Mouse (Mus musculus): ENCODE data around the gene Osbpl5. TPM values are rescaled to one million over a fixed set of nuclear protein-coding genes. Genes with fewer than 3 reads are reported as not detected.
"Not testable (repeated sequence)": the region's sequence is repeated elsewhere in the genome, so short reads cannot be mapped to it uniquely, and the experiment has no call there.

Osbpl5 gene
- polyA plus RNA-seq, 1 experiment: 23.1 TPM

DNA sequence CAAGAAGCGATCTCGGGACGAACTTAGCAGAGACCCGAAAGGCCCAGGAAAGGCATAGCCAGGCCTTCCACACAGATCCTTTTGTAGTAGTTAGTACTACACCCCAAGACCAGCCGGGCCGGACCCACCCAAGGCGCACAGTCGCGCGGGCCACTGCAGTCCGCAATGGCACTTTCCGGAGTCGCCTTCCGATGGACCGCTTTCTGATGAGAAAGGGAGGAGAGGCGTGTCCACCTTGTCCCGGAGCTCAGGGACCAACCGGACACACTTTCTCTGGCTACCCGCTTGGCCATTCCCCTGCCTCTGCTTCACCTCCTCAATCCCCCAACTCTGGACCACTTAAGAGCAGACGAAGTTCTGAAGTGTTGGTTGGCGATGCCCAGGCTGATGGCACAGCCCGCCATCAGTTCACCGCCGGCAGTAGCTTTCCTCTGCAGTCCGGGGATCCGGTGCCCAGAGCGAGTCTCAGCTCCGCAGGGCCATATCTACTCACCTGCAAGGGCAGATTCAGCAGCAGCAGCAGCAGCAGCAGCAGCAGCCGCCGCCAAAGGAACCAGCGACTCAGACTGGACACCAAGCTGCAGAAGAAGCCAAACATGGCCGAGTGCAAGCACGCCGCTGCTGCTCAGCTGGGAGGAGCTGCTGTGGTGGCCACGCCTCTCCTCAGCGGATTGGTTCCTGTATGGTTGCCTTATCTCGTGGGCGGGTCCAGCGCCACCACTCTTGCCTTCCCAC lies 107.6 kb downstream of the Osbpl5 start, which contains the start of gene Tnfrsf22:
Tnfrsf22 (minus strand) TSS at position 628 of the 735 bp plus-strand sequence.
- Histone ChIP-seq H3K36me3 (ENCODE audit: control insufficient read depth, insufficient read depth, low read length) (no peaks in the 10 kb centered on the region), H3K27me3 (ENCODE audit: control insufficient read depth, insufficient read depth, low read length) (no peaks in the 10 kb centered on the region), H3K27ac (ENCODE audit: insufficient read depth, low read depth, low read length) (no peak within 1 kb of the TSS), H3K4me3 (ENCODE audit: low read depth, low read length) (peak within 1 kb of the TSS; percentile 79), H3K4me1 (ENCODE audit: control insufficient read depth, insufficient read depth, insufficient read length, low read length) (0 out of 2 replicates have a peak, but pooled peaks cover 2% of the 10 kb centered on the region)
- TF ChIP-seq POLR2A (IDR thresholded peaks at IDR 0.05; ENCODE audit: low read depth, low read length) (no peak), CTCF (IDR thresholded peaks at IDR 0.05; ENCODE audit: extremely low read depth, insufficient read length, insufficient replicate concordance, low read depth, low read length) (no peak)
- 5% methylated on average over 39 of the region's 39 CpGs for WGBS

DNA sequence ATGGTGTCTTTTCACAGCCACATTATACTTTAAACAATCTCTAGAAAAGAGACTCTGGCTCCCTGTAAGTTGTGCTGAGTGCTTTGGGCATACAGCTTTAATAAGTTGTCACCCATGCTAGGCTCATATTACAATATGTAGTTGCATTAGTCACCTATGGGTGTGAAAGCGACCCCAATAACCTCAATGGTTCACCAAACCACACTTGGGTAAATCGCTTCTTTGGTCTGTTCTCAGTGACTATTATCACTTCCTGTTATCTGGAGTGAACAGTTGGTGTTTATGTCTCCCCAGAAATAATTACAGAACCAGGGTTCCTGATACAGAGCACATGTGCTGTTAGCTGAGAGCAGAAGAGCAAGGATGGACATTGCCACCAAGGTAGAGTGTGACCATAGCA lies 112.8 kb downstream of the Osbpl5 start:
- H3K4me3 ChIP-seq (ENCODE audit: low read depth, low read length); H3K27me3 ChIP-seq (ENCODE audit: control insufficient read depth, insufficient read depth, low read length); H3K27ac ChIP-seq (ENCODE audit: insufficient read depth, low read depth, low read length); H3K36me3 ChIP-seq (ENCODE audit: control insufficient read depth, insufficient read depth, low read length); H3K4me1 ChIP-seq (ENCODE audit: control insufficient read depth, insufficient read depth, insufficient read length, low read length): not testable (repeated sequence)
- 79% methylated on average over 2 of the region's 2 CpGs for WGBS

Other genes starting within 250 kb of the Osbpl5 start
- 18.8 and 35.8 TPM in 2 replicates for gene Nap1l4, start 207.9 kb downstream of the Osbpl5 start, polyA plus RNA-seq (2012; rRNA removed)
- 9.5 and 13.6 TPM in 2 replicates for gene Cars, start 156.9 kb downstream of the Osbpl5 start, polyA plus RNA-seq (2012; rRNA removed)
- gene Tnfrsf26, start 128.3 kb downstream of the Osbpl5 start, polyA plus RNA-seq (2012; rRNA removed): 0.09 and 0.27 TPM in 2 replicates
- 0.99 and 1.4 TPM in 2 replicates for gene Tnfrsf22, start 107.3 kb downstream of the Osbpl5 start, polyA plus RNA-seq (2012; rRNA removed)
- gene Tnfrsf23, start 71.1 kb downstream of the Osbpl5 start, polyA plus RNA-seq (2012; rRNA removed): 1.2 and 2.9 TPM in 2 replicates
- gene Mrgprg, start 10.0 kb upstream of the Osbpl5 start, polyA plus RNA-seq (2012; rRNA removed): 0.27 TPM in 1 of 2 replicates, not detected in the other
- 1.6 and 3.6 TPM in 2 replicates for gene Mrgpre, start 27.5 kb upstream of the Osbpl5 start, polyA plus RNA-seq (2012; rRNA removed)
- gene Nadsyn1, start 65.9 kb upstream of the Osbpl5 start, polyA plus RNA-seq (2012; rRNA removed): 29.7 and 55.4 TPM in 2 replicates
- 56.9 and 114 TPM in 2 replicates for gene Dhcr7, start 66.2 kb upstream of the Osbpl5 start, polyA plus RNA-seq (2012; rRNA removed)
- not detected in 2 replicates for gene Gm498, start 109.9 kb upstream of the Osbpl5 start, polyA plus RNA-seq (2012; rRNA removed)
- gene Shank2, start 244.9 kb upstream of the Osbpl5 start, polyA plus RNA-seq (2012; rRNA removed): 2.1 and 2.4 TPM in 2 replicates

Data from small intestine, adult 2 months (tissue).